Mouse (Mus musculus) olfactory bulb, adult 2 months (tissue): ENCODE data around the gene Thtpa.

ENCODE experiments used
- CTCF ChIP-seq: fragments of 200-500 bp; IDR thresholded peaks from 2 replicates; pipeline ENCODE4 v1.5.1; 2012; ENCODE audit warnings: low read depth, mild to moderate bottlenecking, low read length, moderate library complexity; ENCODE audit not compliant: insufficient read depth
- POLR2A ChIP-seq: fragments of 200-500 bp; IDR thresholded peaks from 2 replicates; pipeline ENCODE4 v1.6.1; 2012; ENCODE audit warnings: mild to moderate bottlenecking, low read depth, low read length, moderate library complexity; ENCODE audit not compliant: insufficient read depth

DNA sequence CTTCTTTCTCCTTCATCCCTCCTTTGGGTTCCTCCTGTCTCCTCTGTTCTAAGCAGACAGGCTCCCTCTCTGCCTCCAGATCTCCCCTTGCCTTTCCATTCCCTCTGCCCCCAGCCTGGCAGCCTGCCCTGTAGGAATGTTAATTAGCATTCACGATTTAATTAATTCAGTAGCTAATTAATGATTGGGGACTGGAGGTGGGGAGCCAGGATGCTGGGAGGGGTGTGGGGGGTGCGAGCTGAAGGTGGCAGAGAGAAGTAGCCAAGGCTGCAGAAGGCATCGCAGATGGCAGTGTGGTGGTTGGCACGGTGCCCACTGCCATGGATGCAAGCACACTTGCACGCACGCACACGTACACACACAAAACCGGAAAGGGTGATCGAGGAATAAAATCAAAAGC lies 42.1 kb upstream of the Thtpa start:
- TF ChIP-seq CTCF (no peak), POLR2A (no peak)
